Mouse (Mus musculus): Measurements from ENCODE around the gene Preb.

GRCm38 (mm10) chr5:31001560-31001959, 41.4 kb upstream of the Preb start:
- TF ChIP-seq GATA1 (IDR thresholded peaks at IDR 0.05; ENCODE audit: borderline replicate concordance, low read length): no peak
- TF ChIP-seq FLI1 (IDR thresholded peaks at IDR 0.05; ENCODE audit: low read length): no peak
